Mouse (Mus musculus) C2C12 (cell line): ENCODE measurements at regions not wholly inside any gene's neighbourhood (a gene's known extent, or its start where the extent isn't known, plus 50 kb on each side); places are given as distances from the start of the nearest gene placed in this dataset.

Source experiments
- CTCF ChIP-seq: IDR thresholded peaks from one replicate; pipeline ENCODE4 v1.5.1; 2011; ENCODE audit not compliant: control insufficient read depth, insufficient read depth, insufficient read length
- FOSL1 ChIP-seq: IDR thresholded peaks from one replicate; pipeline ENCODE4 v1.8.0; 2011; ENCODE audit warnings: mild to moderate bottlenecking, low read length; ENCODE audit not compliant: poor library complexity, insufficient read depth, severe bottlenecking
- MAX ChIP-seq: IDR thresholded peaks from one replicate; pipeline ENCODE4 v1.6.1; 2011; ENCODE audit warnings: mild to moderate bottlenecking, control low read depth
- MYOD1 ChIP-seq: IDR thresholded peaks from one replicate; pipeline ENCODE4 v1.6.1; 2011; ENCODE audit warnings: low read depth; ENCODE audit not compliant: control insufficient read depth, insufficient read length
- MYOG ChIP-seq: IDR thresholded peaks from one replicate; pipeline ENCODE4 v1.6.1; 2011; ENCODE audit not compliant: control insufficient read depth, insufficient read length; ENCODE audit errors: extremely low read depth
- USF1 ChIP-seq: IDR thresholded peaks from one replicate; pipeline ENCODE4 v1.6.1; 2011; ENCODE audit warnings: low read depth, mild to moderate bottlenecking, control low read depth, moderate library complexity

GRCm38 (mm10) chr11:39477136-39477535 lies 1217.9 kb downstream of the Mat2b start:
- TF ChIP-seq CTCF (no peak), USF1 (no peak), MAX (no peak), MYOD1 (no peak), FOSL1 (no peak), MYOG (no peak)
